Mouse (Mus musculus) kidney, adult 9 months (tissue): ENCODE measurements at regions not wholly inside any gene's neighbourhood (a gene's known extent, or its start where the extent isn't known, plus 50 kb on each side); places are given as distances from the start of the nearest gene placed in this dataset.
A peak's percentile ranks its signal among the peaks of the same experiment; 100 is the strongest.

Experiments used
- DNase-seq: peaks from one replicate; pipeline ENCODE4 v3.0.0; 2022

GRCm38 (mm10) chr3:136442099-136442498, 116.2 kb upstream of the Bank1 start:
- no peak for DNase-seq

DNA sequence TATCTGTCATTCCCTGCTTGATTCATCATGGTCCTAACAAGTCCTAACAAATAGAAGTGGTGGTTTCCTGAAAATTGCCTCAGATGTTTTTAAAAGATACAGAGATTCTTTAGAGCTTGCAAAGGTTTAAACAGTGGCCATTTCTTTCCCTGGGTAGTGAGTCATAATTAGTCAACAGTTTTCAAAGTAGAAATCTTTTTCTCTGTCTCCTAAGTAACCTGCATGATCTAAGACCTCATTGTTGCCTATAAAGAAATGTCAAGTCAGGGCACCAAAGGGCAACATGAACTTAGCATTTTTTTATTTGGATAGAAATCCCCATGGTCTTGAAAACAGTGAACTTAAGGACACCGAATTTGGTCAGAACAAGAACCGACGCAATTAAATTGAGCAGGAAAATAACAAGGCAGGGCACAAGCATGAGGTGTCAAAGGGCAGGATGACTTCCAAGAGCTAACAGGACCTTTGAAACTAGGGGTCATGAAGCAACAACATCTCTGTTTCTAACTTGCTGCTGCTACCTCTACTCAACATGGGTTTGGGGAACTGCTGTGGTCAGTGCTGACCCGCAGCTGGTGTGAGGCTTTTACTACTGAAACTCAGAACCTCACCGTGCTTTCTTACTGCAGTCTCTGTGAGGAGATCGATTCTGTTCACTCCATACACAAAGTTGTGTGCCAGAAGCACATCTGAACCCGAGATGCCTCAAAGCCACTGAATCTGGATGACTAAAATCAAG, 114.2 kb upstream of the Bank1 start:
- peak; percentile 34 for DNase-seq

DNA sequence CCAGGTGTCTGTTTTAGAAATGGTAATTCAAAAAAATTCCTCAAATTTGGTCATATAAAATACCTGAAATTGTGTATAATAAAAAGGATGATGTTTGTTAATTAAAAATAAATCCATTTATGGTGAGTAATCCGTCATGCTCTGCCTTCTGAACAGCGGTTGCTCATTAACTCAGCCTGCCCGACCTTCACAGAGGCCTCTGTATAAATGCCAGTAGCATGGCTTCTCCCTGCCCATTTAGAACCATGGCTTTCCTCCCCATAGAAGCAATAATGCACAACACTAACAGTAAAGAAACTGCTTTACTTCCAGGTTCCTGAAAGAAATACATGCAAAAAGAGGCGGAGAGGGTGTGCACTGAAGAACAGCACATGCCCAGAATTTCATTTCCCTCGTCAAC, 113.5 kb upstream of the Bank1 start:
- peak; percentile 30 for DNase-seq

- no peak for DNase-seq
Observed at GRCm38 (mm10) chr3:136434407-136434806, 108.5 kb upstream of the Bank1 start.

DNA sequence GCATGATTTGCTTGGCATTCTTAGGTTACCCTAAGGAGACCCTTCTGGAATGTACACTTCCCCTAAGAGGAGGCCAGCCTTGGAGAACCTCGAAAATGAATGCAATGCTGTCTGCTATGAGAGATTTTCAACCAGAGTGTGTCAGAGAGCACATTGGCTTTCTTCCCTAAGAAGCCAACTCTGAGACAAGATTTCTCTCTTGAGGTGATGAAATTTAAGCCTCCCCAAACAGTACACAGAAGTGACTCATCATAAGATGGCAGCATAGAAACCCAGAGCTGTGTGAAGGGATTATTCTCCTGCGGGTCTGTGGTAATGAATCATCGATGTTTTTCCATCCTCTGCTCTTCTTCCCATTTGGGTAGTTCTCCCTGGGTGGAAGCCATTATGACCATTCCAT, 106.2 kb upstream of the Bank1 start:
- no peak for DNase-seq

DNA sequence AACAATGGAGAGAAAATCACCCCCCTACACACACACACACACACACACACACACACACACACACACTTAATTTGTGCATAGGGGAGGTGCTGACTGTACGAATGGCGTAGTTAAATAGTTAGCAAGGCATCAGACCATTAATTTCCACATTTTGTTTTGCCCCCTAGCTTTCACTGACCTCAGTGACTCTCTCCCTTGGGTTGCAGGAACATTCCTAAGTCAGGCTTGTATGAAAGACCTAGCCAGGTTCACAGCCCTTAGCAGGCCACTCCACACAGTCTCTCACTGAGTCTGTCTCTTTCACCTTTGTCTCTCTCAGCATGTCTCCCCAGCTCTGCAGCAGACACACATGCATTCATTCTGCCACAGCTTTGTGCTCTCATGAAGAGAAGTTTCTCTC, 101.6 kb upstream of the Bank1 start:
- DNase-seq = peak; percentile 60

- DNase-seq = no peak
Observed at GRCm38 (mm10) chr3:136426539-136427194, 100.8 kb upstream of the Bank1 start.

- DNase-seq = peak; percentile 35
Observed at GRCm38 (mm10) chr3:136421969-136422614, 96.2 kb upstream of the Bank1 start.

- DNase-seq = no peak
Observed at GRCm38 (mm10) chr3:136405606-136406005, 79.7 kb upstream of the Bank1 start.

DNA sequence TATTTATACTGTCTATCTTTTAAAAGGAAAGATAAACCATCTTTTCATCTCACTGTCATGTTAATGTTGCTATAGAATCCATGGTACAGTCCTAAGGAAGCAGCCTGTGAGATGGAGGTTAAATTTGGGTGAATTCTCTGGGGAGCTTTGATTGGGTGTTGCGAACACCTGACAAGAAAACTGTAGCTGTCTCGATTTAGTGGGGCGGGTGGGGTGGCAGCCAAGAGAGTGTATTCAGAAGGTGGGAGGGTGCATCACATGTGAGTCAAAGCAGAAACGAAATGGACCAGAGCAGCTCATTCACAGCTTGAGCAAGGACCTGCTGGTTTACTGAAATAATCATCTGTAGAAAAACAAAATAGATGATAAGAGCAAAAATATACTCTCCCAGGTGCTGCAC, 57.4 kb upstream of the Bank1 start:
- no peak for DNase-seq

DNA sequence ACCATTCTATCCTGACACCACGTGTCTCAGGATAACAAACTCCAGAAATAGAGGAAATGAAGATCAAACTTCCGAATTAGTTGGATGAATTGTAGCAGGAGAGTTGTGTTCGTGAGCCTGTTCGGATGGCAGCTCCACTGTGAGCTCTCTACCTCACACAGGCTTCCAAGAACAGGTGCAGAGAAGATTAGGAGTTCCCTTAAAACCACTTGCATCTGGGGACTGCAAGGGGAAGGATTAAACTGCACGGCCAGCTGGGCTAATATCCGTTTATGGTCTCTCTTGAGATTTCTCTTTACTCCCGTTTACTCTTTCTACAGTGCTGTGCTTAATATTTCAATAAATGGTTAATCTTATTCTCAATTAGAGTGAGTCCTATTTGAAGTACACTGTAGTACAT, 54.8 kb upstream of the Bank1 start:
- DNase-seq = no peak

DNA sequence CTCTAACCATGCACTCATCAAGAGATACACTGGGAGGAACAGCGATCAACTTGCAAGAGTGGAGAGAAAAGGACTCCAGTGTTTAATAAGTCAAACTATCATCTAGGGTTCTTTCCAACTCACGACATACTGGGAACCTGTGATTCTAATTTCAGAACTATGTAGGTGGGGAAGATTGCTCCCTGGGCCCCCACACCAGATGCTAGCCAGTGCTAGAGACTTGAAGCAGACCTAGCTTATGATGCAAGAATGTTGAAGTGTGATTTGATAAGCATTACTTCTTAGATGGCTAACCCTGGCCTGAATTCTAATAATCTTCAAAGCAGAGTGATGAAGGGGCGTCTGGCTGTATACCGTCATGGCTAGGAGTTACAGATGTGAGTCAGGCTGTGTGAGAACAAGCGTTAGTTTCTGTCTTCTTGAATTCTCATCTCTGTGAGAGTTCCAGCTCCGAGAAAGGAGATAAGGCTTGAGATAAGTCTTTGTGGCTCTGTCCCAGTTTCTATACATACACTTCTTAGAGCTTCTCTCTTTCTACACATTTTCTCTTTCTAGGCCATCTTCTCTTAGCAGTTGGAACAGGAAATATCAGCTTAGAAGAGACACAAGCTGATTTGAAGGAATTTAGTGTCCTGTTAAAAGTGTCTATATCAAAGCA, 54.0 kb upstream of the Bank1 start:
- DNase-seq = no peak

GRCm38 (mm10) chr3:136376893-136377292, 51.0 kb upstream of the Bank1 start:
- DNase-seq = no peak
